Mouse (Mus musculus): ENCODE results near the gene Picalm. TPM values are rescaled to one million over a fixed set of nuclear protein-coding genes. Genes with fewer than 3 reads are reported as not detected.

Gene Picalm
- polyA plus RNA-seq, 1 experiment from 2014 or later: 28.0 TPM

- no peaks in the 10 kb centered on the region for H3K27me3 ChIP-seq
- H3K4me2 ChIP-seq: no peak overlapping the region
- no peak overlapping the region for H3K4me3 ChIP-seq
- no peak overlapping the region for H3K27ac ChIP-seq
- H3K4me1 ChIP-seq (replicated peaks): peaks cover 10% of the 10 kb centered on the region; the same call in 1 of the 2 replicates
- H3K36me3 ChIP-seq: no peaks in the 10 kb centered on the region
- no peak for ATAC-seq (replicated peaks; ENCODE audit: insufficient number of reproducible peaks, insufficient read depth, low FRiP score, low read depth)
- 55% methylated on average over 4 of the region's 4 CpGs for WGBS
- H3K9ac ChIP-seq: no peak overlapping the region
- no peaks in the 10 kb centered on the region for H3K9me3 ChIP-seq (replicated peaks)
Measured at GRCm38 (mm10) chr7:90098253-90098652, 31.8 kb upstream of the Picalm start.

DNA sequence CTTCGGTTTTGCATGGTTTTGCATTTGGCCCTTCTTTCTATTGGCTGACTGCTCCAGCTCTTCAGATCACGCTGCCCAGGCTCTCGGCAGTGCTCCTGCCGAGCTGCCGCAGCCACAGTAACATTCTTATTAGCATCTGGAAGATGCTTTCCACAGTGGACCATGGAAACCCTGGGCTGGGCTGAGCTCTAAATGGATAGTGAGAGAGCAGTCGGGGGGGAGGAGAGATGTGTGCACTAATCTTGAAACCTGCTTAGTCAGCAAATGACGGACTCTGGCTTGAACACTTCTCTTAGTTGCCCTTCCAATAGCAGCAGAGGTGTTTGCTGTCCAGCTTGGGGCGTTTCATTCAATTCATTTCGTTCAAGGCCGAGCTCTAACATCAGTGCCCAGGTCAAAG, 30.8 kb upstream of the Picalm start:
- H3K4me1 ChIP-seq (replicated peaks): peaks cover 10% of the 10 kb centered on the region; the same call in 1 of the 2 replicates
- H3K36me3 ChIP-seq: no peaks in the 10 kb centered on the region
- H3K4me2 ChIP-seq: peak overlapping the region; percentile 26
- no peak for ATAC-seq (replicated peaks; ENCODE audit: insufficient number of reproducible peaks, insufficient read depth, low FRiP score, low read depth)
- no peak overlapping the region for H3K27ac ChIP-seq
- WGBS: 44% methylated on average over 10 of the region's 10 CpGs
- H3K27me3 ChIP-seq: no peaks in the 10 kb centered on the region
- no peak overlapping the region for H3K4me3 ChIP-seq
- no peaks in the 10 kb centered on the region for H3K9me3 ChIP-seq (replicated peaks)
- H3K9ac ChIP-seq: no peak overlapping the region

DNA sequence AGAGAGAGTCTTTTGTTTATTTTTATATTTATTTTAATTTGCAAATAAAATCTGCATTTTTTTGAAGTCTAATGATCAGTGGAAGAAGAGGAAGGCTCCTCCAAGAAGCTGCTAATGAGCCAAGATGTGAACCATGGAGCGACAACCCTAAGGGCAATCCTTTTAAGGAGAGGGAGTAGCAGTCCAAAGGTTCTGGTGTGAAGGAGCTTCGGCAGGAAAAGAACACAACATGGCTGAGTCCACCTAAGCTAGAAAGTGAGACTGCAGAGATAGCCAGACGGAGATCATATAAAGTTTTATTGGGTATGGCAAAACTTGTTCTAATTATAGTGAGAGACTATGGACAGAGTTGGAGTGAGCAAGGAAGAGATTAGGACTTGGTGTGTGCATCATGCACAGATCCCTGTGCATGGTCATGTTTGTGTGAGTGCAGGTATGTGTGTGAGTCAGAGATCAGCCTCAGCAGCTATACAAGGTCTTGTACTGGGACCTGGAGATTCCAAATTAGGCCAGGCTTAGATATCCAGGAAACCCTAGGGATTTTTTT, 29.3 kb upstream of the Picalm start:
- Histone ChIP-seq H3K9ac (no peak overlapping the region), H3K27me3 (no peaks in the 10 kb centered on the region), H3K36me3 (no peaks in the 10 kb centered on the region), H3K4me1 (replicated peaks) (peaks cover 10% of the 10 kb centered on the region; the same call in 1 of the 2 replicates), H3K9me3 (replicated peaks) (no peaks in the 10 kb centered on the region), H3K4me3 (no peak overlapping the region), H3K27ac (no peak overlapping the region), H3K4me2 (no peak overlapping the region)
- 77% methylated on average over 3 of the region's 3 CpGs for WGBS
- no peak for ATAC-seq (replicated peaks; ENCODE audit: insufficient number of reproducible peaks, insufficient read depth, low FRiP score, low read depth)

DNA sequence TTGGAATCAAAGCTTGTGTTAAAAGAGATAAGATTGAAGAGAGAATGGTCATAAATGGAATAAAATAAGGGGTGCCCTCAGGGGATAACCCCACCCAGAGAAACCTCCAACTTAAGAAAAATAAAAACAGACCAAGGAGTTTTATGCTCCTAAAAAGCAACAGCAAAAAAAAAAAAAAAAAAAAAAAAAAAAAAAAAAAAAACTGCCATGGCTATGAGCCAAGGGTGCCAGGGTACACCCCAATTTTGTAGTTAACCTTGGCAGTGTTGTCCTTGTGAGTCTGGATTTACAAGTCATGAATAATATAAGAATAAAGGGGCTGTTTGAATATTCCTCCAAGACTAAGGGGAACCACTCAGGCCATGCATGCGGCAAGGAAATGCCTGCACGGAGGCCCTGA, 13.9 kb upstream of the Picalm start:
- Histone ChIP-seq H3K9me3 (replicated peaks) (no peaks in the 10 kb centered on the region), H3K27me3 (no peaks in the 10 kb centered on the region), H3K9ac (no peak overlapping the region), H3K27ac (no peak overlapping the region), H3K4me2 (no peak overlapping the region), H3K4me3 (no peak overlapping the region), H3K36me3 (no peaks in the 10 kb centered on the region), H3K4me1 (replicated peaks) (peaks cover 7% of the 10 kb centered on the region)
- 99% methylated on average over 2 of the region's 2 CpGs for WGBS
- no peak for ATAC-seq (replicated peaks; ENCODE audit: insufficient number of reproducible peaks, insufficient read depth, low FRiP score, low read depth)

DNA sequence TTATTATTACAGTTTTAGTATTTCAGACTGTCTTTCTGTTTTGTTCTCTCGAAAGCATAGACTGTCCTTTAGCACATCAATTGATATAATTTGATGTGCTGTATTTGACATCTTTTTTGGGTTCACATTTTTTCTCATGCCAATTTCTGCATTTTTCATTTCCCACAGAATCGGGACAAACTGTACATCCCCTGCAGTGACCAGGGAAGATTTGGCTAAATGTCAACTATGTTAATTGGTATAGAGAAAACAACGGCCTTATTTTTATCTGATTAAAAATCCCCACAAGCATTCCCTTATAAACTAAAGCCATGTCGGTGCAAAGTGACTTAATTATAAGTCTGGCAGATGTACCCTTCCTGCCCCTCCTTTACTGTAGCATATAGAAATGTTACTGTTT, 9.9 kb upstream of the Picalm start:
- H3K27ac ChIP-seq: no peak overlapping the region
- H3K36me3 ChIP-seq: no peaks in the 10 kb centered on the region
- no peaks in the 10 kb centered on the region for H3K27me3 ChIP-seq
- no peak for ATAC-seq (replicated peaks; ENCODE audit: insufficient number of reproducible peaks, insufficient read depth, low FRiP score, low read depth)
- H3K4me1 ChIP-seq (replicated peaks): peaks cover 10% of the 10 kb centered on the region
- H3K4me3 ChIP-seq: no peak overlapping the region
- 49% methylated on average over 4 of the region's 4 CpGs for WGBS
- H3K9ac ChIP-seq: no peak overlapping the region
- H3K9me3 ChIP-seq (replicated peaks): no peaks in the 10 kb centered on the region
- no peak overlapping the region for H3K4me2 ChIP-seq

DNA sequence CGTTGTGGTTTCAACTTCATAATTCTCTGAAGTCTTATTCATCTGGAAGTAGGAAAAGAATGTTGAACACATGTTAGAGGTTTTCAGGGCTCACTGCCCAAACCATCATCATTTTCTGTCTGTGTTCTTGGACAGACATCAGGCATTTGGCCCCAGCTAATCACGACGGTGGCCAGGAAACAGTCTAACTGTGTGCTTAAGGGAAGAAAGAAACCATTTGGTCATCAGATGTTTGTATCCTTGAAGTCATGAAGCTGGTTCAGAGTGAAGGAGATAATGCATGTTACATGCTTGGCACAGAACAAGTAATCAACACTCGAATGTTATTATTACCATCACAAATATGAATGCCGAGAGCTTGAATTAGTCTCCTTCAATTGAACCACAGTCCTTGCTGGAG, 5.0 kb upstream of the Picalm start:
- WGBS: 41% methylated on average over 5 of the region's 5 CpGs
- no peak overlapping the region for H3K9ac ChIP-seq
- no peaks in the 10 kb centered on the region for H3K27me3 ChIP-seq
- no peaks in the 10 kb centered on the region for H3K9me3 ChIP-seq (replicated peaks)
- H3K36me3 ChIP-seq: no peaks in the 10 kb centered on the region
- H3K4me2 ChIP-seq: no peak overlapping the region
- no peak for ATAC-seq (replicated peaks; ENCODE audit: insufficient number of reproducible peaks, insufficient read depth, low FRiP score, low read depth)
- no peak overlapping the region for H3K4me3 ChIP-seq
- H3K4me1 ChIP-seq (replicated peaks): peaks cover 20% of the 10 kb centered on the region
- peak overlapping the region; percentile 67 for H3K27ac ChIP-seq

DNA sequence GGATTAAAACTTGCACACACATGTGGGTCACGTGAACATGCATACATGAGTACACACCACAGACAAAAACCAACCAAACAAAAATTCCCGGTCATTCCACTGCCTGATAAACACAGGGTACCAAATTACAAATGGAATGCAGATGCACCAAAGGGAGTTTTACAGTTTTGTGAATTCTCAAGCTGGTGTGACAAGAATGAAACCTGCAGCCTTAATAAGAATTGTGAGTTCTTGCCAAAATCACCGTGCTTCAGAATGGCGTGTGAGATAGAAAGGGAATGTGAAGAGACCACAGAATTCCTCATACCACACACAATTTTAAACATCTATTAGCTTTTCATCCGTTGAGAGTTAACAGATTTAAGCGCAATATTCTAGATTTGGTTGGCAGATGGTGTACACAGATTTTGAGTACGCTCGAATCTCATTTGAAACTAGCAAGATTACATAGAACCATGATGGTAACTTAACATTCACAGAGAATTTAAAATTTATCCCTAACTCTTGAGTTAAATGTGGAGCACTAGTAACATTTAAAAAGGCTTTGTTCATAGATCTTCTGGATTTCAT, 1.3 kb upstream of the Picalm start:
- H3K9me3 ChIP-seq (replicated peaks): no peaks in the 10 kb centered on the region
- 50% methylated on average over 8 of the region's 8 CpGs for WGBS
- ATAC-seq (replicated peaks; ENCODE audit: insufficient number of reproducible peaks, insufficient read depth, low FRiP score, low read depth): no peak
- H3K36me3 ChIP-seq: no peaks in the 10 kb centered on the region
- H3K4me3 ChIP-seq: peak overlapping the region; percentile 97
- H3K27me3 ChIP-seq: no peaks in the 10 kb centered on the region
- peak overlapping the region; percentile 99; the same call in 1 of the 2 replicates for H3K9ac ChIP-seq
- H3K27ac ChIP-seq: peak overlapping the region; percentile 100
- H3K4me1 ChIP-seq (replicated peaks): peaks cover 18% of the 10 kb centered on the region
- H3K4me2 ChIP-seq: peak overlapping the region; percentile 87

- ATAC-seq (replicated peaks; ENCODE audit: insufficient number of reproducible peaks, insufficient read depth, low FRiP score, low read depth): peak; percentile 29; the same call in 1 of the 2 replicates
- H3K4me1 ChIP-seq (replicated peaks): peaks cover 18% of the 10 kb centered on the region
- under 1% methylated on average over 12 of the region's 12 CpGs for WGBS
Measured at GRCm38 (mm10) chr7:90129271-90129731, 712 bp upstream of the Picalm start.

GRCm38 (mm10) chr7:90130501-90131375, 725 bp downstream of the Picalm start:
- Histone ChIP-seq H3K27ac (peak overlapping the region; percentile 100), H3K27me3 (no peaks in the 10 kb centered on the region), H3K4me2 (peak overlapping the region; percentile 87), H3K4me1 (replicated peaks) (peaks cover 17% of the 10 kb centered on the region), H3K9me3 (replicated peaks) (no peaks in the 10 kb centered on the region), H3K36me3 (no peaks in the 10 kb centered on the region), H3K9ac (peak overlapping the region; percentile 99), H3K4me3 (peak overlapping the region; percentile 97)
- no peak for ATAC-seq (replicated peaks; ENCODE audit: insufficient number of reproducible peaks, insufficient read depth, low FRiP score, low read depth)
- under 1% methylated on average over 39 of the region's 39 CpGs for WGBS

More at GRCm38 (mm10) chr7:90129271-90129731, 712 bp upstream of the Picalm start:
- peak overlapping the region; percentile 100 for H3K27ac ChIP-seq
- peak overlapping the region; percentile 87 for H3K4me2 ChIP-seq
- H3K4me3 ChIP-seq: peak overlapping the region; percentile 97
- no peaks in the 10 kb centered on the region for H3K27me3 ChIP-seq
- H3K36me3 ChIP-seq: no peaks in the 10 kb centered on the region
- no peaks in the 10 kb centered on the region for H3K9me3 ChIP-seq (replicated peaks)
- H3K9ac ChIP-seq: peak overlapping the region; percentile 99

DNA sequence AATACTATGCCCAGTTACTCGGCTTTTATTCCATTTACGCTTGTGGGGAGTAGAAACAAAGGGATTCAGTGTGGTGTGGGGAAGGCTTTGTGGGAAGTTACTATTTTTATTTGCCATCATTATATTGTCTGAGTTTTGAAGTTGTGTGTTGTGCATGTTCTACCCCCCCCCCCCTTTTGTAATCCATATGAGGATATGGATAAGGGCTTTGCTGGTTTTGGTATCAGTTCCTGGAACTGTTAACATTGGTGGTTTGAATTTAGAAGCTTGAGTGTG, 1.3 kb downstream of the Picalm start:
- Histone ChIP-seq H3K4me1 (replicated peaks) (peaks cover 17% of the 10 kb centered on the region), H3K9ac (peak overlapping the region; percentile 99), H3K4me3 (peak overlapping the region; percentile 97), H3K27ac (peak overlapping the region; percentile 100), H3K36me3 (no peaks in the 10 kb centered on the region), H3K4me2 (peak overlapping the region; percentile 87), H3K27me3 (no peaks in the 10 kb centered on the region), H3K9me3 (replicated peaks) (no peaks in the 10 kb centered on the region)
- ATAC-seq (replicated peaks; ENCODE audit: insufficient number of reproducible peaks, insufficient read depth, low FRiP score, low read depth): no peak
- WGBS: 0% methylated on average over 2 of the region's 2 CpGs

DNA sequence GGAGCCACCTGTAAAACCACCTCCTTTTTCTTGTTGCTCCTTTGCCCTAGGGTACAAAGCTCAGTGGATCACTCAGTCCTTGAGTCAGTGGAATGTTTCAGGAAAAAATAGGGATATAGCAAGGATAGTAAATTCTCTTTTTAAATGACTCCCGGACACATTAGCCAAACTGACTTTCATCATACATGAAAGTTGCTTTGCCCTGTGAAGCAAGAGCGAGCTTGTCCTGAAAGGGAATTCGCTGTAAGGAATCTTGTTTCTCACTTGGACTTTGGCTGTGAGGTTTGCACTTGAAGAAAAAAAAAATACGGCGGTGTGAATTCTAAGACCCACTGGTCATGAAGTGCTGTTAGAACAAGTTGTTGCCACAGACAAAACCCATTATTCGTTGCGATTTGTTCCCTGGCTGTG, 1.8 kb downstream of the Picalm start:
- no peaks in the 10 kb centered on the region for H3K9me3 ChIP-seq (replicated peaks)
- ATAC-seq (replicated peaks; ENCODE audit: insufficient number of reproducible peaks, insufficient read depth, low FRiP score, low read depth): no peak
- WGBS: 2% methylated on average over 7 of the region's 7 CpGs
- peaks cover 21% of the 10 kb centered on the region for H3K4me1 ChIP-seq (replicated peaks)
- no peaks in the 10 kb centered on the region for H3K36me3 ChIP-seq
- no peaks in the 10 kb centered on the region for H3K27me3 ChIP-seq
- H3K4me3 ChIP-seq: peak overlapping the region; percentile 97
- H3K9ac ChIP-seq: peak overlapping the region; percentile 99
- peak overlapping the region; percentile 100 for H3K27ac ChIP-seq
- H3K4me2 ChIP-seq: peak overlapping the region; percentile 87

All from heart, embryonic 15.5 days (tissue).